Mouse (Mus musculus): ENCODE measurements around the gene E2f2.

Gene E2f2

DNA sequence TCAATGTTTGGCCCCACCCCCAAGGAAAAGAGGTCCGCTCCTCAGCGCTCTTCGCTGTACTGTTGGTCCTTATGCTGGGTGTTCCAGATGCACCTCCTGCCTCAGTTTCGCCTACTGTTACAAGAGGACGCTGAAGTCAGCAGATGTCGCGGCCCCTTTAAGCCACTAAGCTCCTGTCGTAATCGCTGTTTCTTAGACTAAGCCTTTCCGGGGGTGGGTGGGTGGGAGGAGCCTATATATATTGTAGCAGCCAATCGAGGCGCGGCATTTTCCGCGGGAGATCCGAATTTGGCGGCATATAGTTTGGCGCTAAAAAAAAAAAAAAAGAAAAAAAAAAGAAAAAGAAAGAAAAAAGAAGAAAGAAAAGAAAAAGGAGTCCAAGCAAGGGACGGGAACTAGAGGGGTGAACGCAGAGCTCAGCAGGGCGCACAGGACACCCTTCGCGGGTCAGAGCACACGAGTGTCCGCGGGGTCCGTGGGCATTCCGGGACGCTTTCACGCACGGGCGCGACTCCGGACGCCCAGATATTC lies at the start of gene E2f2:
TSS of gene E2f2 (plus strand) at position 384 of the 531 bp plus-strand sequence.
- DNase-seq, result peak; percentile 75 to 88

DNA sequence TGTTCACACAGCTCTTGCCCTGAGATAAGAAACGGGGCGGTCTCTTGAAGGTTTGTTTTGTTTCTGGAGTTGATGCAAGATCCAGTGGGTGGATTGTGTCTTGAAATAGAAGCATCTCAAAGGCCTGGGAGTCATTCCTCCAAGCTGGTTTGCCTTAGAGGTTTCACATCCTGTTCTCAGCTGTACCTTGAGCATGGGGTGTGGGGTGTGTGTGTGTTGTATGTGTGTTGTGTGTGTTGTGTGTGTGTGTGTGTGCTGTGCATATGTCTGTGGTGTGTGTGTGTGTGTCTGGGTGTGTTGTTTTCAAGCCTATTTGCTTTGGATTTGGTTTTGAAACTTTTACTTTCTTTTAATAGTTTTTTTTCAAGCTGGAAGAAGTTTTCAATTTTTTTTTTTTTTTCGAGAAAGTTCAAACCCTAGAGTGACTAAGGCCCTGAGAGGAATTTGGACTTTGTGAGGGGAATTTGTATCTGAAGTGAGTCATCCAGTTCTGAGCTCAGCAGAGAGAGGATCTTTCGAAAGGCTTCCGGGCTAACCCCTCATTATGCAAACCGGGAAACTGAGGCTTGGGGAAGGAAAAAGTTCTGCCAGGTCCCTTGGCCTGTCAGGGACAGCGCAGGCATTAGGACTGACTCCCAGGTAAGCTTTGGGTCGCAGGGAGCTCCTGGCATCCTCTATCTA lies 48.9 kb upstream of the E2f2 start:
- DNase-seq, result peak in 1 of 2 experiments; percentile 55

DNA sequence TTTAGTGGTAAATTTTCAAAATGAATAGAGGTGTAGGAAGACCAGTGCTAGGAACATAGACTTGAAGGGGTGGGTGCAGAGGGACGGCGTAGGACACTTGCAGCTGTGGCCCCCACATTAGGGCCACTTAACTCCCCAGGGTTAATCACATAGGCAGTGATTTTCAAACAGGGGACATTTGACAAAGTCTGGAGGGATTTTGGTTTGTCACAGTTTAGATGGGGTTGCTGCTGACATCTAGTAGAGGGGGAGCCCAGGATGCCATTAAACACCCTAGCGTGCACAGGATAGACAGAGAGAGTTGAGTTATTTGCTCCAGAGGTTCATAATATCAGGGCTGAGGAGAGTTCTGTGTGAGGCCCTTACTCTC lies 48.4 kb upstream of the E2f2 start:
- DNase-seq, result no peak

DNA sequence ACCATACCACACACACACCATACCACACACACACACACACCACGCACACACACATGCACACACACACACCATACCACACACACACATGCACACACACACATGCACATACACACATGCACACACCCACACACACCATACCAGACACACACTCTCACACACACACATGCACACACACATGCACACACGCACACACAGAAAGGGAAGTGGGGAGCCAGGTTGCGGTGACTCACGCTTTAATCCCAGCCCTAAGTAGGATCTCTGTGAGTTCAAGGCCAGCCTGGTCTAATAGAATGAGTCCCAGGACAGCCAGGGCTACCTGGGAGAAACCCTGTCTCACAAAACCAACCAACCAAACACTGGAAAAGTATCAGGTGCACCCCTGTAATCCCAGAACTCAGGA lies 47.6 kb upstream of the E2f2 start:
- DNase-seq, result no peak

DNA sequence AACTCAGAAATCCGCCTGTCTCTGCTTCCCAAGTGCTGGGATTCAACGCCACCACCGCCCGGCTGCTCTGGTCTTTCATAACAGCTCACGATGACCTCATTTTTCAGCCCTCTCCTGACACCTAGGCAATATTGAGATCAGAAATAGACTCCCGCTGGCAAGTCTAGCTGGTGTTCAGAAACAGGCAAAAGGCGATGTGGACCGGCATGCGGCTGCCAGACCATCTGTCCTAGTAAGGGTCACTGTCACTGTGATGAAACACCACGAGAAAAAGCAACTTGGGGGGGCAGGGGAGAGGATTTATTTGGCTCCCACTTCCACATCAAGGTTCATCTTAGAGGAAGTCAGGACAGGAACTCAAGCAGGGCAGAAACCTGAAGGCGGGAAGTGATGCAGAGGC lies 46.7 kb upstream of the E2f2 start:
- DNase-seq, result no peak

DNA sequence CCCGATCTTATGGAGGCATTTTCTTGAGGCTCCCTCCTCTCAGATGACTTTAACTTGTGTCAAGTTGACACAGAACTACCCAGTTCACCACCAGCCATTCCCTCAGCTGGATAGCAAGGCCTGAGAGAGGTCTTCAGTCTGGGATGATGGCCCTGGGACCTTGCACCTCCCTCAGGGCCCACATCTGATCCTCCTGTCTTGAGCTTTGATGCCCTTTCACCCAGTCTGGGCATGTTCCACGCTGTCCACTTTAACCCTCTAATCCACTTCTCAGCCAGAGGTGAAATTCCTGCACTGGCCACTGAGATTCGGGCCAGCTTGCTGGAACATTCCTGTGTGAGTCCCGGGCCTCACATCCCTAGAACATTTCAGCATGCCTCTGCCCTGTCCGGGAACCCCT lies 46.2 kb upstream of the E2f2 start:
- DNase-seq, result peak; percentile 45 to 73

DNA sequence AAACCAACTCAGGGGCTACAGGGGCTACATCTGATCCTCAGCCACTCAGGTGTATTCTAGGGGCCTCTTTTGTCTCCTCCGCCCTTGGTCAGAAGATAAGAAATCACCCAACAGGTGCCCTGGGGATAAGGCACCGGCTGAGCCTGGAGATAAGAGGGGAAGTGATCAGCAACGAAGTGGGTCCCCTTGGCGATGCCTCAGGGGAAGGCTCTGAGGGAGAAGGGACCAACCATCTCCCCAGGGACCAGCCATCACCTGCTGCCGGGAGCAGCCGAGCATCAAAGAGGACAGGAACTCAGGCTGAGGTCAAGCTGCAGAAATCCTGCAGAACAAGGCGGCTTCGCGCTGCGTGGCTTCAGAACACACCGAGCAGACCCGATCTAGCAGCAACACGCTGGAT lies 44.5 kb upstream of the E2f2 start:
- no peak for DNase-seq

DNA sequence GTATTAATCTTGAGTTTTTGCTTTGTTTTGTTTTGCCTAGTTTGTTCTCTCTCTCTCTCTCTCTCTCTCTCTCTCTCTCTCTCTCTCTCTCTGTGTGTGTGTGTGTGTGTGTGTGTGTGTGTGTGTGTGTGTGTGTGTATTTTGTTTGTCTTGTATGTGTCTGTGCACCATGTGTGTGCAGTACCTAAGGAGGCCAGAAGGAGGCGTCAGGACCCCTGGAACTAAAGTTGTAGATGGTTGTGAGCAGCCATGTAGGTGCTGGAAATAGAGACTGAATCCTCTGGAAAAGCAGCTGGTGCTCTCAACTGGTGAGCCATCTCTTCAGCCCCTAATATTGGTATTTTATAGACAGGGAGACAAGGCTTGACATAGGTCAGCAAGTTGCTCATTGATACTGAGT lies 42.4 kb upstream of the E2f2 start:
- DNase-seq, result no peak

DNA sequence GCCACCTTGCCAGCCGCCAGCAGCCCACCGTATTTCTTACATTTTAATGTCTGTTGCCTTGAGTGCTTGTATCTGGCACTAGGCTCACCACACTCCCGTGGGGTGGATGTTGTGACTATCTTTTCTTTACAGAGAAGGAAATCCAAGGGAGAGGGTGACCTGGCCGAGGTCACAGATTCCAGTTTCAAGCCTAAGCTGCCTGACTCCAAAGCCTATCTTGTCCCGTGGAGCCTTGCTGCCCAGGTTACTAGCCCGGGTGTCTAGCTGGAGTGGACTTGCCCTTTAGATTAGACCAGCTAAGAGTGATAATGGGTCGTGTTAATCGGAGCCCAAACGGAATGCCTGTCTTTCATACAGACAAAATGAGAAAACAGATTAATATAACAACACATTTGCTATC lies 38.4 kb upstream of the E2f2 start:
- DNase-seq, result no peak

DNA sequence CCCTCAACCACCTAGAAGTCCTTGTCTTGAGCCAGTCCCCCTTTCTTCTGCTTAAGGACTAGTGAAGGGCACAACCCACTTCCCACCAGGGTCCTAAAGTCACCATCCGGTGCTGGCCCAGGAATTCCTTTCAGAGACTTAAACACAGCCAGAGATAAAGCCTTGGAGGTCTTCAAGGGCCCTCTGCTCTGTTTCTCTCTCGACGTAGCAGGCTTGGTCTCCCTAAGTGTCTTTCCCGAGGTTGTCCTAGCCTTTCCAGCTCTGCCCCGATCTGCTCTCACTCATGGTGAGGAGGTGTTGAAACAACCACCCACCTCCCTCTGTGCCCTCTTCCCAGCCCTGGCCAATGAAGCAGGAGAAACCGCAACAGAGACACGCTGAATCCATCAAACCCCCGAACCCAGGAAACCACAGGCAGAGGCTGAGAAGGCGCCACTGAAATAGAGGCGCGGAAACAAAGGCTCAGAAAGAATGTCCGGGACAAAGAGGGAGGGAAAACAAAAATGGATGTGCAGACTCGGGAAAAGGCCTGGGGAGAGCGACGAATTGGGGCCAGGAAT lies 37.7 kb upstream of the E2f2 start:
- peak in 1 of 2 experiments; percentile 34 for DNase-seq

DNA sequence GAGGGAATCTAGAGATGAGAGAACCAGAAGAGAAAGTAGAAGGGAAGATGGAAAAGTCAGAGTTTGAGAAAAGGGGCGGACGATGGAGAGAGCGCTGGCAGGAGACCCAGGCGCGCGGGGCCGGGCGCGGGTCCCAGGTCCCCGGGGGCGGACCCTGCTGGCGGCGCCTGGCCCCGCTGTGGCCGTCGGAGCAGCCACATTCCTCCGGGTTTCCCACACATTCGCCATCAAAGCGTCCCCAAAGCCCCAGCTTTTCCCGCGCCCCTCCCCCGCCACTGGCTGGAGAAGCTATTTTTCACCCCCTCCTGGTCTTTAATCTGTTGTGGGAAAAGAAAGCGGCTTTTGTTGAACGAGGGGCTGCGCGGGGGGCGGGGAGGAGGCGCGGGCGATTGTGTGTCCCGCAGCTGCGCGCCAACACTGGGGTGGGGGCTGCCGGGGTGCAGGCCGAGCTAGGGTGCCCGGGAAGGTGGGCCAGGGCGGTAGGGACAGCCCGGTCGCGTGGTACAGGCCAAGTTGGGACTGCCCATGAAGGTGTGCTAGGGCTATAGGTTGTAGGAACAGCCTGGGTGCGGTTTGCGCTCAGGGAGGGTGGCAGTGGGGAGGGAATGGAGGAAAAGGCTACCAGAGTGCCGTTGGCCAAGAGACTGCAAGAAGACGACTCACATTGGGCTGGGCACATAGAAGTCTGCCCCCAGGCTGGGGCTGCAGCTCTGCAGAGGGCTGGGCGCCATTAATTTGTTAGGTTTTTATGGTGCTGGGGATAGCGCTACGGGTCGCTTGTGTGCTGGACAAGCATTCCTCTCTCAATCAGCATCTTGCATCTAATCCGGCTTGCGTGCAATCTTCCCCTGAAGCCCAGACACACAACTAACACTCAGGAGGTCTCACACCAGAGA lies 37.0 kb upstream of the E2f2 start:
- peak in 1 of 2 experiments; percentile 73 for DNase-seq

DNA sequence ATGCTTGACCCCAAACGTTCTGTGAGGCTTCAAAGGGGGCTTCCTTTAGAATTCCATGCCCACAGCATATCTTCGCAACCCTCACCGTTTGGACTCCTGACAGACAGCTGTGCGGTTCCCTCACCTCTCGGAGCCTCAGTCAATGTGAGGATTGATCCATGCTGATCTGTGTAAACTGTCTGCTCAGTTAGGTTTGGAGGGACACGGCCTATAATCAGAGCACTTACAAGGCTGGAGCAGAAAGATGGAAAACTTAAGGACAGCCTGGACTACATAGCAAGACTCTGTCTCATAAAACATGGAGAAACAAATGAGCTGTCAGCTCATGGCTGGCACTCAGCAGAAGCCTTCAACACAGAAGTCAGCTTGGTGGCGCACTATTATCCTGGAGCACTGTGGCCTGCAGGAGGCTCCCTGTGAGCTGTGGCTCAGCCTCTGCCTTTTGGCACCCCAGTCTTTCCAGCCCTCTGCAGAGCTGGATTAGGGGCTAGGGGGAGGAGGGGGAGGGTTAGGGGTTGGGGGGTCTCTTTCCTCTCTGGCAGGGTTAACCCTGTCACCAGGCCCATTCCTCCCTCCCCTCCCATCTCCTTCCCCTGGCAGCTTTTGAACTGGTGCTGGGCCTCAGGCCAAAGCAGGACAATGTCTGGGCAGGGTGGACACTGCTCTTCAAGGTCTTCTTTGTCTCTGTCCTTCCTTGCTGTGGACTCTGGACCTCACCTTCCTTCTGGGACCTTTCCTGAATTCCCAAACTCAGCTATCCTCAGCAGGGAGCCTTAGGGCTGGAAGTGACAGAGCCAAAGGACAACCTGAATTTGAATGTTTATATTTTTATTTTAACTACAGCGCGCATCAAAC lies 36.1 kb upstream of the E2f2 start:
- DNase-seq, result peak; percentile 70 to 74

DNA sequence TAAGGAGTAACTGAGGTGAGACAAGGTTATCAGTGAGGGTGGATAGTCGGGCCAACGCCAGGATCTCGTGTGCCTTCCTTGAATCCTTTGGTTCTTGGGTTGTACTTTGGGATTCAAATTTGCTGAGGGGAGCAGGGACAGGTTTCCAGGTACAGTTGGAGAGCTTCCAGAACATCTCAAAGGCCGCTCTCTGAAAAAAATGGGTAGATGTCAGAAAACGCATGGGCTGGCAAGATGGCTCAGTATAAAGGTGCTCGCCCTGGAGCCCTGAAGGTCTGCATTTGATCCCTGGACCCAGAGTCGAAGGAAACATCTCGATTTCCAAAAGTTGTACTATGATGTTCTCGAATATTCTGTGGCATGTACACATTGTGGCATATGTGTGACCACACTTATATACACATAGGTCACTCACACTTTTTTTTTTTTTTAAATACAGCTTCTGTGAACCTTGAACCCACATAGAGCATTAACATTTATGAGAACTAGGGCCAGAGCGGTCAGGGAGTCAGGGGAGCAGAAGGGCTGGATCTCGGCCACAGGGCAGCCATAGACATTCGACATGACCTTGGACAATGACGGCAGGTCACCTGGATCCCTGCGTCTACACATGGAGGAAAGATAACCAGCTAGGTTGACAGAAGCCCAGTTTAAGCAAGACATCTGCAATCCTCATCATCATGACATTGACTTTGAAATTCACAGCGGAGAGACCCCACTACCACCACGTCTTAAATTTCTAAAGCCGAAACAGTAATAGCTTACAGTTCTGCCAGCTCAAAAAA lies 32.7 kb upstream of the E2f2 start:
- DNase-seq, result peak; percentile 54 to 56

DNA sequence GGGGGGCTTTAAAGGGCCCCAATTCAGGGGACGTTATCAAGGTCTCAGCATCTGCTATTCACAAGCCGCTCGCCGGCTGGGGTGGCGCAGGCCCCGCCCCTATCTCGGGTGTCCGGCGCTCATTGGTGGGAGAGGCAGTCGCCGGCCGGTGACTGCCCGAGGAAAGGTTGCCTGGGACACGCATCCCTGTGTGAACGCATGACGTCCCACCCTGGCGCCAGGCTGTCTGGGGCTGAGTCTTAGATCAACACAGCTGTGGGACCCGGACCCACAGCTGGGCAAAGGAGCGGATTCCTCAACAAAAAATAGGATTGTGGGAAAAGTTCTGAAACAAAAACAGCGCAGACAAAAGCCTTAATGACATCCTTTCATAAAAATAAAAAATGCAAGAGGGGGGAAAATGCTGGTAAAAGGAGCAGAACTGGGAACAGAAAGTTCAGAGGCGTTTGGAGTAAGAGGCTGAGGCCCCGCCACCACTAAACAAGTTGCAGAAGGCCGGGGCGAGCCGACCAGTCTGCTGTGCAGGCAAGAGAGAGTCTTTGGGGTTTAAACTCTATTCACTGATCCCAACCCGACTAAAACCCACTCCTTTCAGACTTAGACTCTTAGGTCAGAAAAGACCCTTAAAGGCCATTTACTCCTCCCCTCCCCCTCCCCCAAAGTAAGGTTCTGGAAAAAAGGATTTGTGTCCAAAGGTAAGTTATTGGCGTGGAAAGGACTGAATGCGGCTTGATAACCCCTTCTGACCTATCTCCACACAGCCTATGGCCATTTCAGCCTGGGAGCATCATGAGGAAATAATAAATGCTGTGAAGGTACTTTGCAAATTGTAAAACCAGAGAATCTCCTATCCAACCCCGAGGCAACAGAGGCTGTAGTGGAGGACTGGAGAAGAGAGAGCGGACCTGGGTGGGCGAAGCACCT lies 31.6 kb upstream of the E2f2 start:
- DNase-seq, result peak; percentile 97 to 99

DNA sequence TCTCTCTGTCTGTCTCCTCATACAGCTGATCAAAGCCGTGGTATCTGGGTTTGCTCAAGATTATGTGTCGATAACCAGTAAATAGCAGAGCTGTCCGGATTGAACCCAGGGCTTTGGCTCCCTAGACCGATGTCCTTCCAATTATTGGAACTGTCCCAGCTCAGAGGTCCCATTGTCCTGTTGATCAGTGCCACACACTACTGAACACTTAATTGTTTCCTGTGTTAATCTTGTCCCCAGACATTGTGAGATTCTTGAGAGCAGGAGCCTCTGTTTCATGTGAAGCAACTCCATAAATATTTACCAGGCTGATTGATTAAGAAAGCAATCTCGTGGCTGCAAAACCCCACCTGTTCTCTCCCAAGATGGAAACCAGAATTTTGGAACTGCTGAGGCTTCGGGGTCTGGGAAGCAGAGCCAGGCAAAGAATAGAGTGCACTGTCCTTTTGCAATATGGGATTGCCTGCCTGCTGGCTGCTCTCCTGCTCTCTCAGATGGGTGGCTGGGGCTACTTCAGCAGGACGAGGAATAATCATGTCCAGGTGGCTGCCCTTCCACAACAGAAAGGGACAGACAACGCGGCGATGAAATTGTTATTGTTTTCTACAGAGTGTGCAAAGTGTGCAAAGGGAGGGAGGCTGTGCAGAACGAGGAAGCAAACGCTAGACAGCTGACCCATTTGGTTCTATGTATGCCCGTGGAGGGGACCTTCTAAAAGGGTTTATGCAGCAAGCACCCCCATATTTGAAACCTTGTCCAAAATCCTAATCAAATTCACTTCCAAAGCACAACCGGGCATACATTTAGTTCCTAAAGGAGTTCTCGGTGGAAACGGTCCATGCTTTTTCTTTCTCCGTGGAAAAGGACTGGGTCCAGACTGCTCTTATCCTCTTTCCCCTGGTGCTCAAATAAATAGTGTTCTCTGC lies 29.7 kb upstream of the E2f2 start:
- peak in 1 of 2 experiments; percentile 29 for DNase-seq

DNA sequence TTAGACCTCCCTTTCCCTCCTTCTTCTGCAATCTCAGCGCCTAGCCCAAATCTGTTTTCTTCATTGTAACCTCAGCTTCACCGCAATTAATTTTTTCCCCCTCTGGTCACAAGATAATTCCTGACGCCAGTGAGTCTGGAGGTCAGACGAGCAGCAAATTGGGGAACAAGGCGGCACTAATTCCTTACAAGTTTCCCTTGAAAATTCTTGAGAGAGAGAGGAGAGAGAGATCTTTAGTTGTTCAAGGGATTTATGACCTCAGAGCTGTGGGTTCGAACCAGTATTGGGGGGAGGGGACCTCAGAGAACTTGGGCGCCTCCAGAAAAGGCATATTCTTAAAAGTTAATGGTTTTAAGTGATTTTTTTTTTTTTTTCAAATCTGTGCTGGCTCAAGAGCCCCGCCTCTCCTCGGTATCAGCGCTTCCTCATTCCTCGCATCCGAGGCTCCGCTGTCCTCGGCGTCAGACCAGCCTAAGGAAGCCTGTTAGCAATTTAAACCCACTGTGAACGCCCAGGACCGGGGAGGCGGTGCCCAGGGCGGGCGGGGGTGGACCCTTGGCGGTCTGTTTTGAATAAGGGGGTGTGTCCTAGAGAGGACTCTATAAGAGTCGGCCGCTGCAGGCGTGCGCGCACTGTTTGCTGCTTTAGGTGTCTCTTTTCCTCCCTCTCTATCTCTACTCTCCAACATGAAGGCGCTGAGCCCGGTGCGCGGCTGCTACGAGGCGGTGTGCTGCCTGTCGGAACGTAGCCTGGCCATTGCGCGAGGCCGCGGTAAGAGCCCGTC lies 28.8 kb upstream of the E2f2 start, which contains the start of gene Id3:
TSS of gene Id3 (plus strand) at position 305 of the 784 bp plus-strand sequence.
- peak; percentile 96 to 98 for DNase-seq

DNA sequence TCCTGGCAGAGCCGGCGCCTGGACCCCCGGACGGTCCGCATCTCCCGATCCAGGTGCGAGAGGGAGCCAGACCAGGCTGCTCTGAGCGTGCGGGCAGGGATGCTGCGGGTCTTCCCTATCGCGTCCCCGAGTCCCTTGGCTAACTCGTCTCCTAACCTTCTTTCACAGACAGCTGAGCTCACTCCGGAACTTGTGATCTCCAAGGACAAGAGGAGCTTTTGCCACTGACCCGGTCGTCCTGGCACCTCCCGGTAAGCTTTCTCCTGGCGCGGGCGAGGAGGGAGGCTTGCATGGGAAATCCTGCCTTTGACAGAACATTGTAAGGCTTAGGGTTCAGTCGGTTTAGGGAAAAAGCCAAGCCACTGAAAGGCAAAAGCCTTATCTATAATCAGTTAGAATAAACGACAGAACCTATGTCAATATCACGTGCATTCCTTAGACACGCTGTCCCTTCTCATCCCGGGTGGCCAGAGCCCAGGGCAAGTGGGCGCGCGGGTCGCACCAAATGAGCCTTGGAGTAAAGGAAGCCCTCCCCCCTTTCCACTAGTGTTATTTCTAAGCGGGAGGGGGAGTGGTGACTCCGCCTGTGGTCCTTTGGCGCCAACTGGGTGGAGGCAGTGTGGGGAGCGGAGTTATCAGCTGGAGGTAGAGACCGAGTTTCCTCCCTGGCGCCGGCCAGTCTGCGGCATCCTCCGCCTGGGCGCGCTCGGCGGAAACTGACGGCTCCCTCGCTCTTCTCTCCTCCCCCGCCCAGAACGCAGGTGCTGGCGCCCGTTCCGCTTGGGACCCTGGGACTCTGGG lies 27.9 kb upstream of the E2f2 start:
- peak; percentile 87 to 91 for DNase-seq

DNA sequence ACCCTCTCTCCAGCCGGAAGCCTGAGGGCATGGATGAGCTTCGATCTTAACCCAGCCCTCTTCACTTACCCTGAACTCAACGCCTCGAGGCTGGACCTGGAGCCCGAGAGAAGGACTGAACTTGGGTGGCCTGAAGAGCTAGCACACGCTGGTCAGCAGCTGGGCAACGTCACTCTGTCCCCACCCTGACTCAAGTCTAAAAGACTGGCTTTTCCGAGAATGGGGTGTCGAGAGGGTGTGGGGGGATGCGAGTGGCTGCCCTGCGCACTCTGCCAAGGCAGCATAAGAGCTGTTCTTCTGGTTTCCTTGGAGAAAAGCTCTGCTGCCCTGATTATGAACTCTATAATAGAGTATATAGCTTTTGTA lies 27.3 kb upstream of the E2f2 start:
- DNase-seq, result peak in 1 of 2 experiments; percentile 47
